8 mouse cellular contexts compared by ENCODE assay signal in genomic region chr2:79087600-79088205, GRCm38 (mm10).
DNase-seq lines count a peak whose midpoint lies in the region; ATAC-seq and TF ChIP-seq lines count a peak whose summit lies in the region.

No protein-coding gene starts in this region.

- peak overlapping the region; percentile 41 for H3K4me2 ChIP-seq in liver, embryonic 11.5 days
- H3K4me2 ChIP-seq in midbrain, embryonic 13.5 days (replicated peaks): no peak overlapping the region
- H3K4me2 ChIP-seq in forebrain, embryonic 16.5 days (ENCODE audit: low read length): no peak overlapping the region

- no peak overlapping the region for H3K9ac ChIP-seq in liver, embryonic 11.5 days (ENCODE audit: low read depth, low read length)
- H3K9ac ChIP-seq in midbrain, embryonic 13.5 days (replicated peaks): no peak overlapping the region
- no peak overlapping the region for H3K9ac ChIP-seq in forebrain, embryonic 16.5 days (replicated peaks; ENCODE audit: low read depth, low read length)

- TF ChIP-seq CTCF in layer of hippocampus, adult 2 months (conservative IDR thresholded peaks at IDR 0.05): no peak

- no peaks in the 10 kb centered on the region for H3K36me3 ChIP-seq in liver, embryonic 11.5 days (ENCODE audit: control insufficient read depth, insufficient read depth, low read length)
- no peaks in the 10 kb centered on the region for H3K36me3 ChIP-seq in midbrain, embryonic 13.5 days
- H3K36me3 ChIP-seq in forebrain, embryonic 16.5 days (ENCODE audit: control insufficient read depth, insufficient read depth): no peaks in the 10 kb centered on the region

- 67% methylated on average over 9 of the region's 9 CpGs for WGBS in liver, embryonic 11.5 days
- 81% methylated on average over 9 of the region's 9 CpGs for WGBS in midbrain, embryonic 13.5 days
- 72% methylated on average over 9 of the region's 9 CpGs for WGBS in forebrain, embryonic 16.5 days

- no peak for DNase-seq in liver, embryonic 11.5 days (ENCODE audit: low spot score)
- DNase-seq in liver: no peak
- DNase-seq in hindlimb bud, embryonic 11.5 days (ENCODE audit: extremely low spot score, low read depth, low spot score): peak; percentile 42
- peak; percentile 71 for DNase-seq in retina, embryonic 14.5 days (ENCODE audit: low spot score)
- DNase-seq in layer of hippocampus, adult 2 months (ENCODE audit: low spot score in 2 of 2): no peak

- H3K27me3 ChIP-seq in liver, embryonic 11.5 days (replicated peaks; ENCODE audit: control insufficient read depth, insufficient read depth, low read length): no peaks in the 10 kb centered on the region
- no peaks in the 10 kb centered on the region for H3K27me3 ChIP-seq in midbrain, embryonic 13.5 days
- no peaks in the 10 kb centered on the region for H3K27me3 ChIP-seq in forebrain, embryonic 16.5 days (replicated peaks; ENCODE audit: control insufficient read depth, insufficient read depth, low read length)

- H3K9me3 ChIP-seq in liver, embryonic 11.5 days (ENCODE audit: control insufficient read depth, low read length): no peaks in the 10 kb centered on the region
- H3K9me3 ChIP-seq in midbrain, embryonic 13.5 days: no peaks in the 10 kb centered on the region
- H3K9me3 ChIP-seq in forebrain, embryonic 16.5 days (ENCODE audit: control insufficient read depth, low read length): no peaks in the 10 kb centered on the region

- H3K27ac ChIP-seq in liver, embryonic 11.5 days (ENCODE audit: low read depth, low read length): peak overlapping the region; percentile 19; the same call in 1 of the 2 replicates
- H3K27ac ChIP-seq in layer of hippocampus, adult 2 months: no peak overlapping the region
- no peak overlapping the region for H3K27ac ChIP-seq in midbrain, embryonic 13.5 days
- H3K27ac ChIP-seq in forebrain, embryonic 16.5 days (ENCODE audit: low read length): no peak overlapping the region

- peak overlapping the region; percentile 20; the same call in 1 of the 2 replicates for H3K4me3 ChIP-seq in liver, embryonic 11.5 days (ENCODE audit: low read depth, low read length)
- H3K4me3 ChIP-seq in layer of hippocampus, adult 2 months: no peak overlapping the region; the same call in 1 of the 2 replicates
- no peak overlapping the region for H3K4me3 ChIP-seq in midbrain, embryonic 13.5 days (replicated peaks)
- H3K4me3 ChIP-seq in forebrain, embryonic 16.5 days (replicated peaks; ENCODE audit: low read length): no peak overlapping the region

- H3K4me1 ChIP-seq in liver, embryonic 11.5 days (replicated peaks; ENCODE audit: control insufficient read depth, insufficient read depth, low read length): peaks cover 9% of the 10 kb centered on the region
- H3K4me1 ChIP-seq in midbrain, embryonic 13.5 days (replicated peaks): no peaks in the 10 kb centered on the region
- no peaks in the 10 kb centered on the region for H3K4me1 ChIP-seq in forebrain, embryonic 16.5 days (replicated peaks; ENCODE audit: control insufficient read depth, insufficient read depth, low read length)

- no peak for ATAC-seq in liver, embryonic 11.5 days (replicated peaks; ENCODE audit: low FRiP score)
- ATAC-seq in common myeloid progenitor, adult 5-6 weeks (replicated peaks; ENCODE audit: low read depth, poor library complexity, severe bottlenecking): 0 out of 2 replicates have a peak, but pooled peaks have one; percentile 22
- ATAC-seq in midbrain, embryonic 13.5 days: no peak
- ATAC-seq in forebrain, embryonic 16.5 days: no peak

Comparison
In these comparisons a context has a peak if more than half of its experiments do, and no peak if none do; other contexts are left out.
1. DNase-seq: peak in hindlimb bud, embryonic 11.5 days (single experiment) and retina, embryonic 14.5 days (single experiment); none in liver, embryonic 11.5 days (single experiment), liver (single experiment) and layer of hippocampus, adult 2 months (0 of 2).